Mouse (Mus musculus) ES-E14 (cell line): ENCODE results near the gene Cfap300.

Source experiments
- HCFC1 ChIP-seq: IDR thresholded peaks from 2 replicates; pipeline ENCODE4 v1.6.1; 2012; ENCODE audit warnings: low read length, inconsistent platforms, borderline replicate concordance; ENCODE audit not compliant: insufficient read depth
- MAFK ChIP-seq: IDR thresholded peaks from 2 replicates; pipeline ENCODE4 v1.6.1; 2014; ENCODE audit warnings: mild to moderate bottlenecking, low read depth, low read length, inconsistent platforms; ENCODE audit not compliant: insufficient read depth

DNA sequence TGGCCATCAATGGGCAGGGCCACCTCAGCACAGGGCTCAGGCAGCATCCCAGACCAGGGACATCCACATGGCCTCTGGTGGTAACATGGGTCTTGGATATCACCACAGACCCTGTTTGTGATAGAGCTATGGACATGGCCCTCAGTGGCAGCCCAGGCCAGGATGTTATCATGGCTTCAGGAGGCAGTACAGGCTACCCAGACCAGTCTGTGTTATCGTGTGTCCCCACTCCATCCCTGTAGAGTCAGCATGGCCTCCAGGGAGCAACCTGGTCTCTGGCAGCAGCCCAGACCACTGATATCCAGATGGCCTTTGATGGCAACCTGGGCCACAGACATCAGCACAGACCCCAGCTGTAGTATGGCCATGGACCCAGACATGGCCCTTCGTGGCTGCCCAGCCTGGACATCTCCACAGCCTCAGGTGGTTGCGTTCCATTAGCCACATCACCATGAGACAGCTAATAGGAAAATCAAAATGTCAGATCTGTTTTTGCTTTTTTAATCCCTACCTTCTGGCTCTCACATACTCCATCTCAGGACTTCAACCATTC lies 30.7 kb upstream of the Cfap300 start:
- TF ChIP-seq HCFC1 (no peak), MAFK (no peak)
